Mouse (Mus musculus): ENCODE data around the gene Fam189a2. TPM values are rescaled to one million over a fixed set of nuclear protein-coding genes. Genes with fewer than 3 reads are reported as not detected.

Gene Fam189a2
- total RNA-seq (2023), result not detected

DNA sequence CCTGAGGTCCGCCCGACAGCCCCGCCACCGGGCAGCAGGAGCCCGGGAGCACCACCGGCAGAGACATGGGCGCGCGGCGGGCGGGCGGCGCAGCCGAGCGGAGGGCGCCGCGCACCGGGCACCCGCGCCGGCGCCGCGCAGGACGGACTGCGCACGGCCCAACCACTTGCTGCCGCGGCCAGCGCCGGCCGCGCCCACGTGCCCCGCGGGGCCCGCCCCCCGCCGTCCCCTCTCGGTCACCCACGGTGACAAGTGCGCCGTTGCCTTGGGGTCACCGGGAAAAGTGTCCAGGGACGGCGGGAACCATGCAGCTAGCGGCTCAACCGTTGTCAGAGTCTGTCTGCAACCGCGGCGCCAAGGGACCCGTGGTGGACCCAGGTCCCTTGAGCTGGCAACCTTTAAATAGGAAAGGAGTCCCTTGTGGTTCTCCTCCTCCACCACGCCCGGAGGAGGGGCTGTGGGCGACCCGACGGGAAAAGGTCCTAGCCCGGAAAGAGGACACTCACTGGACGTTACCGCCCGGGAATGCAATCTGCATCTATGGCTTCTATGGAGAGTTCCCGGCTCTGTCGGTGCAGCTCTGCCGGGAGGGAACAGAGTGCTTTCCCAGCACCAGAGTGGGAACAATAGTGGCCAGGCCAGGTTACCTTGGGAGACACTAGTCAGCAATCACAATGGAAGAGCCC is at the start of gene Fam189a2:
Gene Fam189a2 (minus strand): TSS at position 149 of the 686 bp plus-strand sequence.

Other genes starting within 250 kb of the Fam189a2 start
- 0.49 TPM for gene Tjp2, start 194.0 kb upstream of the Fam189a2 start, total RNA-seq (2023)
- 15.5 TPM for gene Fxn, start 249.6 kb upstream of the Fam189a2 start, total RNA-seq (2023)